Mouse (Mus musculus) gastrocnemius, adult 8-10 months (tissue): ENCODE results near the gene Catsperg1. TPM values are rescaled to one million over a fixed set of nuclear protein-coding genes. Genes with fewer than 3 reads are reported as not detected.
A peak's percentile ranks its signal among the peaks of the same experiment; 100 is the strongest.
"Not testable (repeated sequence)": the region's sequence is repeated elsewhere in the genome, so short reads cannot be mapped to it uniquely, and the experiment has no call there.

ENCODE experiments used
- DNase-seq, 2 experiments: peaks; one replicate each; pipeline ENCODE4 v3.0.0; 2022; ENCODE audit warnings: low spot score in 2 of 2
- total RNA-seq, 4 experiments: library from RNA; stranded (reverse); gene quantifications; 2 replicates each; pipeline ENCODE4 v1.2.4; 2022

The Catsperg1 gene
- total RNA-seq = under 1 TPM in 2 of 4 experiments, not detected in 2; 0.13 to 0.68 TPM

GRCm38 (mm10) chr7:29213675-29214082, at the start of gene Catsperg1:
TSS of gene Catsperg1 (minus strand) at chr7:29214035.
- no peak for DNase-seq

- no peak for DNase-seq
Measured at GRCm38 (mm10) chr7:29262151-29262550, 48.3 kb upstream of the Catsperg1 start.

GRCm38 (mm10) chr7:29259781-29260730, 46.2 kb upstream of the Catsperg1 start:
- no peak for DNase-seq

- no peak for DNase-seq
Measured at GRCm38 (mm10) chr7:29257368-29257767, 43.5 kb upstream of the Catsperg1 start.

- no peak for DNase-seq
Measured at GRCm38 (mm10) chr7:29255875-29256274, 42.0 kb upstream of the Catsperg1 start.

- no peak for DNase-seq
Measured at GRCm38 (mm10) chr7:29253842-29254241, 40.0 kb upstream of the Catsperg1 start.

- no peak for DNase-seq
Measured at GRCm38 (mm10) chr7:29251166-29251565, 37.3 kb upstream of the Catsperg1 start.

GRCm38 (mm10) chr7:29248261-29248841, 34.5 kb upstream of the Catsperg1 start, which contains the start of gene 2200002D01Rik:
TSS of gene 2200002D01Rik (minus strand) at chr7:29248466.
- no peak for DNase-seq

GRCm38 (mm10) chr7:29247706-29248105, 33.9 kb upstream of the Catsperg1 start:
- no peak for DNase-seq

GRCm38 (mm10) chr7:29247314-29247700, 33.5 kb upstream of the Catsperg1 start:
- DNase-seq = peak; percentile 57 to 68

GRCm38 (mm10) chr7:29246619-29247313, 32.9 kb upstream of the Catsperg1 start:
- no peak for DNase-seq

- DNase-seq = no peak
Measured at GRCm38 (mm10) chr7:29246015-29246414, 32.2 kb upstream of the Catsperg1 start.

GRCm38 (mm10) chr7:29244732-29245416, 31.0 kb upstream of the Catsperg1 start:
- no peak for DNase-seq

GRCm38 (mm10) chr7:29238019-29238967, 24.5 kb upstream of the Catsperg1 start, which contains the start of gene Yif1b:
TSS of gene Yif1b (plus strand) at chr7:29238329.
- peak; percentile 97 for DNase-seq

- not testable (repeated sequence) for DNase-seq
Measured at GRCm38 (mm10) chr7:29237596-29237995, 23.8 kb upstream of the Catsperg1 start.

- DNase-seq = no peak
Measured at GRCm38 (mm10) chr7:29236593-29236992, 22.8 kb upstream of the Catsperg1 start.

GRCm38 (mm10) chr7:29234661-29235060, 20.8 kb upstream of the Catsperg1 start:
- DNase-seq = no peak

- no peak for DNase-seq
Measured at GRCm38 (mm10) chr7:29233745-29234144, 19.9 kb upstream of the Catsperg1 start.

- peak in 1 of 2 experiments; percentile 33 for DNase-seq
Measured at GRCm38 (mm10) chr7:29232247-29233013, 18.6 kb upstream of the Catsperg1 start, which contains the start of gene Kcnk6. TSS of gene Kcnk6 (minus strand) at chr7:29232515.
